Mouse (Mus musculus) megakaryocyte, embryonic 14.5 days (primary cell): ENCODE data around the gene Drg1.

Experiments
- FLI1 ChIP-seq: IDR thresholded peaks from 2 replicates; pipeline ENCODE4 v1.6.1; 2012; ENCODE audit warnings: low read length, inconsistent platforms, mixed read lengths
- GATA1 ChIP-seq: IDR thresholded peaks from 3 replicates; pipeline ENCODE4 v1.6.1; 2012; ENCODE audit warnings: mixed read lengths, low read length, inconsistent platforms, borderline replicate concordance

- TF ChIP-seq GATA1 (no peak), FLI1 (no peak)
These were observed 59.4 kb downstream of the Drg1 start for GRCm38 (mm10) chr11:3206783-3207182.
